Mouse (Mus musculus) forebrain, embryonic 13.5 days (tissue): Measurements from ENCODE around the gene Chst11. TPM values are rescaled to one million over a fixed set of nuclear protein-coding genes. Genes with fewer than 3 reads are reported as not detected.

Experiments used
- ATAC-seq: fragments of 200-750 bp; cut with Nextera tagmentation; 2 replicates; pipeline ENCODE4 v1.8.0; 2017
- H3K27ac ChIP-seq: fragments of 300-500 bp; sonication (generic); 2 replicates; pipeline ENCODE4 v1.5.1; 2015; ENCODE audit warnings: inconsistent platforms, mild to moderate bottlenecking, moderate library complexity
- H3K27me3 ChIP-seq: fragments of 300-500 bp; sonication (generic); 2 replicates; pipeline ENCODE4 v1.6.1; 2015; ENCODE audit warnings: mild to moderate bottlenecking, inconsistent platforms
- H3K36me3 ChIP-seq: fragments of 300-500 bp; sonication (generic); 2 replicates; pipeline ENCODE4 v1.6.1; 2015; ENCODE audit warnings: mild to moderate bottlenecking, inconsistent platforms; ENCODE audit not compliant: poor library complexity, severe bottlenecking
- H3K4me1 ChIP-seq: fragments of 300-500 bp; sonication (generic); 2 replicates; pipeline ENCODE4 v1.6.1; 2015; ENCODE audit warnings: inconsistent platforms
- H3K4me2 ChIP-seq: fragments of 300-500 bp; sonication (generic); 2 replicates; pipeline ENCODE4 v1.6.1; 2015; ENCODE audit warnings: inconsistent platforms, mild to moderate bottlenecking, moderate library complexity
- H3K4me3 ChIP-seq: fragments of 300-500 bp; sonication (generic); 2 replicates; pipeline ENCODE4 v1.5.1; 2015; ENCODE audit warnings: mild to moderate bottlenecking, inconsistent platforms
- H3K9ac ChIP-seq: fragments of 300-500 bp; sonication (generic); 2 replicates; pipeline ENCODE4 v1.6.1; 2015; ENCODE audit warnings: mild to moderate bottlenecking, inconsistent platforms
- H3K9me3 ChIP-seq: fragments of 300-500 bp; sonication (generic); replicated peaks from 2 replicates; pipeline ENCODE4 v1.6.1; 2016; ENCODE audit warnings: inconsistent platforms
- WGBS: fragments of 180-500 bp; shearing (Covaris S2); methylation state at CpG from one replicate; pipeline ENCODE4 v1.1.7; 2015; 5-methylcytosine and 5-hydroxymethylcytosine counted together
- polyA plus RNA-seq: library from polyadenylated mRNA; unstranded; fragments of >200 nt; fragmentation: Nextera tagmentation; extraction: Ambion mirVana; gene quantifications from 2 replicates; pipeline ENCODE4 v1.2.1, GENCODE M21; 2015

Chst11 gene
- polyA plus RNA-seq, 1 experiment from 2014 or later: 2.1 TPM

GRCm38 (mm10) chr10:83090185-83090584, 104.9 kb downstream of the Chst11 start:
- no peak overlapping the region for H3K27ac ChIP-seq
- H3K9me3 ChIP-seq: no peaks in the 10 kb centered on the region
- 70% methylated on average over 8 of the region's 8 CpGs for WGBS
- no peak for ATAC-seq
- H3K4me3 ChIP-seq: no peak overlapping the region
- H3K9ac ChIP-seq: no peak overlapping the region
- no peaks in the 10 kb centered on the region for H3K27me3 ChIP-seq
- peaks cover 16% of the 10 kb centered on the region for H3K4me1 ChIP-seq
- H3K36me3 ChIP-seq: no peaks in the 10 kb centered on the region
- no peak overlapping the region for H3K4me2 ChIP-seq

- H3K36me3 ChIP-seq: no peaks in the 10 kb centered on the region
- H3K4me1 ChIP-seq: peaks cover 21% of the 10 kb centered on the region
- no peak for ATAC-seq
- H3K9me3 ChIP-seq: no peaks in the 10 kb centered on the region
- whole genome bisulfite sequencing: 90% methylated on average over 6 of the region's 6 CpGs
- H3K4me3 ChIP-seq: no peak overlapping the region
- H3K27me3 ChIP-seq: no peaks in the 10 kb centered on the region
- H3K9ac ChIP-seq: no peak overlapping the region
- no peak overlapping the region for H3K27ac ChIP-seq
- H3K4me2 ChIP-seq: no peak overlapping the region
Measured at GRCm38 (mm10) chr10:83093705-83094104, 108.4 kb downstream of the Chst11 start.

GRCm38 (mm10) chr10:83094248-83094647, 109.0 kb downstream of the Chst11 start:
- Histone ChIP-seq H3K9ac (no peak overlapping the region), H3K27me3 (no peaks in the 10 kb centered on the region), H3K9me3 (no peaks in the 10 kb centered on the region), H3K4me2 (no peak overlapping the region), H3K36me3 (no peaks in the 10 kb centered on the region), H3K4me3 (no peak overlapping the region), H3K4me1 (peaks cover 21% of the 10 kb centered on the region), H3K27ac (no peak overlapping the region)
- WGBS: 87% methylated on average over 10 of the region's 10 CpGs
- ATAC-seq: no peak

GRCm38 (mm10) chr10:83094821-83095725, 109.8 kb downstream of the Chst11 start:
- no peak overlapping the region for H3K4me2 ChIP-seq
- no peaks in the 10 kb centered on the region for H3K9me3 ChIP-seq
- H3K4me1 ChIP-seq: peaks cover 28% of the 10 kb centered on the region
- ATAC-seq: no peak
- no peak overlapping the region for H3K9ac ChIP-seq
- H3K27me3 ChIP-seq: no peaks in the 10 kb centered on the region
- H3K27ac ChIP-seq: no peak overlapping the region
- H3K36me3 ChIP-seq: no peaks in the 10 kb centered on the region
- 80% methylated on average over 16 of the region's 16 CpGs for WGBS
- no peak overlapping the region for H3K4me3 ChIP-seq

GRCm38 (mm10) chr10:83096257-83096656, 111.0 kb downstream of the Chst11 start:
- no peak for ATAC-seq
- Histone ChIP-seq H3K27ac (no peak overlapping the region), H3K4me3 (no peak overlapping the region), H3K4me1 (peaks cover 40% of the 10 kb centered on the region), H3K4me2 (no peak overlapping the region), H3K36me3 (no peaks in the 10 kb centered on the region), H3K27me3 (no peaks in the 10 kb centered on the region), H3K9ac (no peak overlapping the region), H3K9me3 (no peaks in the 10 kb centered on the region)
- 97% methylated on average over 6 of the region's 6 CpGs for WGBS

GRCm38 (mm10) chr10:83098940-83099339, 113.6 kb downstream of the Chst11 start:
- Histone ChIP-seq H3K4me2 (no peak overlapping the region), H3K9me3 (no peaks in the 10 kb centered on the region), H3K4me3 (no peak overlapping the region), H3K27me3 (no peaks in the 10 kb centered on the region), H3K9ac (no peak overlapping the region), H3K36me3 (no peaks in the 10 kb centered on the region), H3K4me1 (peaks cover 64% of the 10 kb centered on the region), H3K27ac (no peak overlapping the region)
- no peak for ATAC-seq
- WGBS: 72% methylated on average over 10 of the region's 10 CpGs

GRCm38 (mm10) chr10:83099669-83100068, 114.4 kb downstream of the Chst11 start:
- Histone ChIP-seq H3K27ac (no peak overlapping the region), H3K36me3 (no peaks in the 10 kb centered on the region), H3K27me3 (no peaks in the 10 kb centered on the region), H3K9ac (no peak overlapping the region), H3K4me1 (peaks cover 71% of the 10 kb centered on the region), H3K4me2 (no peak overlapping the region), H3K9me3 (no peaks in the 10 kb centered on the region), H3K4me3 (no peak overlapping the region)
- ATAC-seq: no peak
- WGBS: 94% methylated on average over 3 of the region's 3 CpGs

GRCm38 (mm10) chr10:83100890-83101289, 115.6 kb downstream of the Chst11 start:
- H3K27ac ChIP-seq: no peak overlapping the region
- no peak overlapping the region for H3K4me2 ChIP-seq
- H3K9ac ChIP-seq: no peak overlapping the region
- peaks cover 83% of the 10 kb centered on the region for H3K4me1 ChIP-seq
- H3K27me3 ChIP-seq: no peaks in the 10 kb centered on the region
- H3K4me3 ChIP-seq: no peak overlapping the region
- no peaks in the 10 kb centered on the region for H3K36me3 ChIP-seq
- 60% methylated on average over 8 of the region's 8 CpGs for WGBS
- ATAC-seq: no peak
- no peaks in the 10 kb centered on the region for H3K9me3 ChIP-seq

- ATAC-seq: no peak
- H3K4me3 ChIP-seq: no peak overlapping the region
- H3K9ac ChIP-seq: no peak overlapping the region
- peak overlapping the region; percentile 83 for H3K27ac ChIP-seq
- H3K27me3 ChIP-seq: no peaks in the 10 kb centered on the region
- 72% methylated on average over 9 of the region's 9 CpGs for WGBS
- no peaks in the 10 kb centered on the region for H3K9me3 ChIP-seq
- no peaks in the 10 kb centered on the region for H3K36me3 ChIP-seq
- no peak overlapping the region for H3K4me2 ChIP-seq
- peaks cover 90% of the 10 kb centered on the region for H3K4me1 ChIP-seq
Measured at GRCm38 (mm10) chr10:83101421-83102207, 116.3 kb downstream of the Chst11 start.

GRCm38 (mm10) chr10:83102745-83103144, 117.4 kb downstream of the Chst11 start:
- ATAC-seq: peak; percentile 34; the same call in 1 of the 2 replicates
- Histone ChIP-seq H3K9me3 (no peaks in the 10 kb centered on the region), H3K27ac (peak overlapping the region; percentile 83), H3K9ac (peak overlapping the region; percentile 43; the same call in 1 of the 2 replicates), H3K27me3 (no peaks in the 10 kb centered on the region), H3K4me1 (peaks cover 94% of the 10 kb centered on the region), H3K4me2 (peak overlapping the region; percentile 42), H3K4me3 (no peak overlapping the region), H3K36me3 (no peaks in the 10 kb centered on the region)
- WGBS: 5% methylated on average over 15 of the region's 15 CpGs

- H3K27ac ChIP-seq: no peak overlapping the region
- 84% methylated on average over 8 of the region's 8 CpGs for WGBS
Measured at GRCm38 (mm10) chr10:83104221-83104620, 118.9 kb downstream of the Chst11 start.

GRCm38 (mm10) chr10:83106152-83106746, 121.0 kb downstream of the Chst11 start:
- peaks cover 83% of the 10 kb centered on the region for H3K4me1 ChIP-seq
- no peaks in the 10 kb centered on the region for H3K9me3 ChIP-seq
- H3K27ac ChIP-seq: peak overlapping the region; percentile 86
- 0 out of 2 replicates have a peak overlapping the region, but pooled peaks have one; percentile 35 for H3K9ac ChIP-seq
- no peaks in the 10 kb centered on the region for H3K27me3 ChIP-seq
- 10% methylated on average over 7 of the region's 7 CpGs for WGBS
- H3K4me3 ChIP-seq: no peak overlapping the region
- peak overlapping the region; percentile 14; the same call in 1 of the 2 replicates for H3K4me2 ChIP-seq
- peak; percentile 90 for ATAC-seq
- no peaks in the 10 kb centered on the region for H3K36me3 ChIP-seq

More at GRCm38 (mm10) chr10:83104221-83104620, 118.9 kb downstream of the Chst11 start:
- ATAC-seq: no peak
- no peak overlapping the region for H3K4me3 ChIP-seq
- no peaks in the 10 kb centered on the region for H3K36me3 ChIP-seq
- no peaks in the 10 kb centered on the region for H3K27me3 ChIP-seq
- H3K4me2 ChIP-seq: no peak overlapping the region
- peaks cover 95% of the 10 kb centered on the region for H3K4me1 ChIP-seq
- no peak overlapping the region for H3K9ac ChIP-seq
- H3K9me3 ChIP-seq: no peaks in the 10 kb centered on the region
